Mouse (Mus musculus) midbrain, embryonic 10.5 days (tissue): ENCODE measurements around the gene App. TPM values are rescaled to one million over a fixed set of nuclear protein-coding genes. Genes with fewer than 3 reads are reported as not detected.

Experiments used
- DNase-seq: peaks from one replicate; pipeline ENCODE4 v3.0.0-alpha.2; 2017; ENCODE audit warnings: low spot score
- H3K27ac ChIP-seq: fragments of 300-500 bp; sonication (generic); replicated peaks from 2 replicates; pipeline ENCODE4 v1.5.1; 2016; ENCODE audit warnings: mild to moderate bottlenecking
- H3K27me3 ChIP-seq: fragments of 300-500 bp; sonication (generic); 2 replicates; pipeline ENCODE4 v1.6.1; 2016; ENCODE audit warnings: low read depth, mild to moderate bottlenecking; ENCODE audit not compliant: poor library complexity, severe bottlenecking
- H3K36me3 ChIP-seq: fragments of 300-500 bp; sonication (generic); 2 replicates; pipeline ENCODE4 v1.6.1; 2016; ENCODE audit warnings: mild to moderate bottlenecking, moderate library complexity
- H3K4me1 ChIP-seq: fragments of 300-500 bp; sonication (generic); 2 replicates; pipeline ENCODE4 v1.6.1; 2016
- H3K4me3 ChIP-seq: fragments of 300-500 bp; sonication (generic); 2 replicates; pipeline ENCODE4 v1.5.1; 2016; ENCODE audit warnings: mild to moderate bottlenecking, moderate library complexity
- H3K9me3 ChIP-seq: fragments of 300-500 bp; sonication (generic); replicated peaks from 2 replicates; pipeline ENCODE4 v1.6.1; 2016; ENCODE audit warnings: mild to moderate bottlenecking
- WGBS: fragments of 180-500 bp; shearing (Covaris S2); methylation state at CpG from one replicate; pipeline ENCODE4 v1.1.7; 2016; 5-methylcytosine and 5-hydroxymethylcytosine counted together
- polyA plus RNA-seq: library from polyadenylated mRNA; unstranded; fragments of >200 nt; fragmentation: Nextera tagmentation; extraction: Ambion mirVana; gene quantifications from 2 replicates; pipeline ENCODE4 v1.2.1, GENCODE M21; 2016

The App gene
- polyA plus RNA-seq, 1 experiment from 2014 or later = 107 TPM

DNA sequence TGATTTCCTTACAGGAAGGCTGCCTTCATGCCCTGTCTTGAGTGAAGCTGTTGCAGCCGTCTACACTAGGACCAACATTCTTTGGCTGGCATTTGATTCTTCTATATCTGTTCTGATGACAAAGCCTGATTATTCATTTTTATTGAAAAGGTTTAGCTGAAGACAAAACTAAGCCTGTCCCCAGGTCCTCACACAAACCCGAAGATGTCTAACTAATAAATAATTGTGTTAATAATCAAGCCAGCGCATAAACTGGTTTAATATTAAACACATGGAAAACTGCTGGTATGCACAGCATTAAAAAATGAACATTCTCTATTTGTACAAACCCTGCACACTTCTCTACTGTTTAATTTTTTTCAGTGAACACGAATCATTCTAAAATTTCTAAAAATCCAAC lies 7.4 kb downstream of the App start:
- no peaks in the 10 kb centered on the region for H3K27me3 ChIP-seq
- no peak for DNase-seq
- H3K36me3 ChIP-seq = peaks cover 30% of the 10 kb centered on the region
- H3K27ac ChIP-seq = no peak overlapping the region
- H3K4me1 ChIP-seq = peaks cover 18% of the 10 kb centered on the region
- 92% methylated on average over 4 of the region's 4 CpGs for WGBS
- H3K9me3 ChIP-seq = no peaks in the 10 kb centered on the region
- no peak overlapping the region for H3K4me3 ChIP-seq

DNA sequence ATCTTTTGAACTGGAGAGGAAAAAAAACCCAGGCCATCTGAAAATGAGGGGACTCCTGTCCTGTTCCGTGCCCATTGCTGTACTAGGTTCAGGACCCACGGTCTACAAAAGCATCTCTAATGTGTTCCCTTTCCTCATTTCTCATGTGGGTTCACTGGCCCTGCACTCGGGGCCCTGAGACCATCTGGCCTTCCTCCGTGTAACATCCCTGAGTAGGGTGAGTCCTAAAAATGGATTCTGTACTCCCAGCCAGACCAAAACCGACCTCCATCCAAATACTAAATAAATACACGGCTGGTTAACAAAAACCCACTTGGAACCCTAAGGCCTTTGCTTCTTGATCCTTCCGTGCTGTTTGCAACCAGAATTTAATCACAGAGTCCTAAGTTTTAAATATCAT lies 7.9 kb downstream of the App start:
- no peak overlapping the region for H3K27ac ChIP-seq
- peaks cover 12% of the 10 kb centered on the region for H3K4me1 ChIP-seq
- WGBS = 86% methylated on average over 7 of the region's 7 CpGs
- peaks cover 30% of the 10 kb centered on the region for H3K36me3 ChIP-seq
- H3K27me3 ChIP-seq = no peaks in the 10 kb centered on the region
- no peaks in the 10 kb centered on the region for H3K9me3 ChIP-seq
- no peak for DNase-seq
- H3K4me3 ChIP-seq = no peak overlapping the region

DNA sequence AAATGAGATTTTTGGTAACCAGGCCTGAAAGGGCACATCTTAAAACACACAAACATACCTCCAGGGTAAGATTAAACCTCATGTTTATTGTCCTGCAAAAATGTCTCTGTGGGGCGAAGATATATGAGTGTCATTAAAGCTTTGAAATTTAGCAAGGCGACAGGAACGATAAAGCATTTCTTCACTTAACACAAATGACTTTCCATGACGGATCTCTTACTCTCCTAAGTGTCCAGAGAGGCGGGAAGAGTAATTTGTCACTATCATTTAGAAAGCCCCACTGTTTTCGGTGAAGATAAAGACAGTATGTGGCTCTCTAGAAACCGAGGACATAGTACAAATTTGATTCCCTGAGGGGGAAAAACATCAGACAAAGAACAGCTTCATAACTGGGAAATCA lies 8.4 kb downstream of the App start:
- DNase-seq = no peak
- H3K9me3 ChIP-seq = no peaks in the 10 kb centered on the region
- H3K27ac ChIP-seq = no peak overlapping the region
- no peak overlapping the region for H3K4me3 ChIP-seq
- peaks cover 11% of the 10 kb centered on the region for H3K4me1 ChIP-seq
- no peaks in the 10 kb centered on the region for H3K27me3 ChIP-seq
- WGBS = 85% methylated on average over 7 of the region's 7 CpGs
- peaks cover 31% of the 10 kb centered on the region for H3K36me3 ChIP-seq

DNA sequence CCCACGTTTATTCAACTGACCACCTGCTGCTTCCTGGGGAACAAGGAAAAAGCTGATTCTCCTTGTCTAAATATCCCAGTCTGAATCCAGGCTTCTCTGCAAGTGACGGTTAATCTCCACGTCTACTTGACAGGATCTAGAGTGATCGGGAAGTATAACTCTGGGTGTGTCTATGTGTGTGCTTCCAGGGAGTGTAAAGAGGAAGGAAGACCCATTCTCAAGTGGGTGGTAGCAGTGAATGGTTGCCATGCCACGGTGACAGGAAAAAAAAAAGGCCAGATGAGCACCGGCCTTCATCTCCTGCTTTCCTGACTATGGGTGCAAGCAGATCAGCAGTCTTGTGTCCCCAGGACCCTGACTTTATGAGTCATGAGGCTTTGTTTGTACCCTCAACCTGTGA lies 10.8 kb downstream of the App start:
- Histone ChIP-seq H3K27ac (no peak overlapping the region), H3K4me3 (no peak overlapping the region), H3K27me3 (no peaks in the 10 kb centered on the region), H3K36me3 (peaks cover 24% of the 10 kb centered on the region), H3K4me1 (no peaks in the 10 kb centered on the region), H3K9me3 (no peaks in the 10 kb centered on the region)
- no peak for DNase-seq
- WGBS = 84% methylated on average over 6 of the region's 6 CpGs

DNA sequence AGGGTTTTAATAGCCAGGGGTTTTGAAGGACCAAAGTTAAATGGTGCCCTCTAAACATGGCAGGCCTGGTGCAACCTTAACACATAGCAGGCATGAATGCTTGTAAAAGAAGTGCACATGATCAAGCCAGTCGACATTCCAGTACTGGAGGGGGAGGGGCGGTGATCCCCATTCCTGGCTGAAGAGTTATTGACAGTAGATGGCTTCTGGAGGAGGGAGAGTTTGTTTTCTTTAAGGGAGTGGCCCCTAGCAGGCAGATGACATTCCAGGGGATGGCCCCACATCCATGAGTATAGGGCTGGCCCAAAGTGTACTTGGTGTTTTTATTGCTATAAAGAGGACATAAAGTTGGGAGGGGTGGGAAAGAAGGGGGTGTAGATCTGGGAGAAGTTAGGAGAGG lies 13.4 kb downstream of the App start:
- no peak for DNase-seq
- peaks cover 8% of the 10 kb centered on the region; the same call in 1 of the 2 replicates for H3K4me1 ChIP-seq
- 71% methylated on average over 2 of the region's 2 CpGs for WGBS
- no peak overlapping the region for H3K4me3 ChIP-seq
- no peaks in the 10 kb centered on the region for H3K9me3 ChIP-seq
- H3K27me3 ChIP-seq = no peaks in the 10 kb centered on the region
- no peak overlapping the region for H3K27ac ChIP-seq
- H3K36me3 ChIP-seq = peaks cover 15% of the 10 kb centered on the region; the same call in 1 of the 2 replicates

DNA sequence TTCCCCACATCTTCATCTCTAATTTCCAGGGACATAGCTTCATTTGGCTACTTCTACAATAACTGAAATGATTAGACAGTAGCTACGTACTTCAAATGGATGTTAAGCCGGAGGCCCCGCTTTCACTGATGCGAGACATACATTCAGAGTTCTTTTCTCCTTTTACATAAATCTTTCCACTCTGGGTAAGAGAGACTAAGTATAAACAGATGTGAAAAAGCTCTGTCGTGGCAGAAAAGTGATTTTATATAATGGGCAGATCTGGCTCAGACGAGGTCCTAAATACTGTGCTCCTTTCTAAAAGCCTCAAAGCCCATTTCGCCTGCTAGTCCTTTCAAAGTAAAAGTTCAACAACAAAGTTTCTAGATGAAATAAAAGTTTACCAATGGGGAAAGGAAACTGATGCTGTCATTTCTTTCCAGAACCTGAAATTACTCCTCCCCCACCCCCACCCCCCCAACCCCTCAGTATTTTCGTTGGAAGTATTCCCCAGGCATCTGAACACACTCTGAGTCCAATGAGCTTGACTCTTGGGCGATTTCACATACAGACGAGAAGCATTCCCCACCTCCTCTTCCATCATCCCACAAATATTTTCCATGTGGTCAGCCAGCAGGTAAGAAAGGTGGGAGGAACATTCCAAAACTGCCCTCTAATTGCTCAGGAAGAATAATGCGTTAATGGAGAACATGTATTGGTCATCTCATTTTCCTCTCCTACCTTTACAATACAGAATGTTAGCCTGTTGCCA lies 15.6 kb downstream of the App start:
- 88% methylated on average over 11 of the region's 11 CpGs for WGBS
- H3K27me3 ChIP-seq = no peaks in the 10 kb centered on the region
- no peak overlapping the region for H3K27ac ChIP-seq
- no peak for DNase-seq
- H3K4me1 ChIP-seq = peaks cover 10% of the 10 kb centered on the region; the same call in 1 of the 2 replicates
- peaks cover 15% of the 10 kb centered on the region; the same call in 1 of the 2 replicates for H3K36me3 ChIP-seq
- H3K4me3 ChIP-seq = no peak overlapping the region
- no peaks in the 10 kb centered on the region for H3K9me3 ChIP-seq

DNA sequence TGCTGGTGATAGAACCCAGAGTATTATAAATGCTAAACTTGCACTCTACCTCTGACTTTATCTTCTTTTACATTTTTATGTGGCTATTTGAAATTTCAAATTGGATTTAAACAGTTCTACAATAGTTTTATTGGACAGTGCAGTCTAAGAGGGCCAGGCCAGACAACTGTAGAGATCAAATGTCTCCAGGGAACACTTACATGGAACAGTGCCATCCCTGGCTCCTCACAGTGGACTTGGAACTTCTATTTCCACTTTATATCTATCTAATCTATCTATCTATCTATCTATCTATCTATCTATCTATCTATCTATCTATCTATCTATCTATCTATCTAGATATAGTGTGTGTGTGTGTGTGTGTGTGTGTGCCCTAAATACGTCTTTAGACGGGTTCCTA lies 16.4 kb downstream of the App start:
- 98% methylated on average over 2 of the region's 2 CpGs for WGBS
- H3K4me3 ChIP-seq = no peak overlapping the region
- no peak overlapping the region for H3K27ac ChIP-seq
- no peaks in the 10 kb centered on the region for H3K27me3 ChIP-seq
- H3K4me1 ChIP-seq = peaks cover 18% of the 10 kb centered on the region
- H3K9me3 ChIP-seq = no peaks in the 10 kb centered on the region
- DNase-seq = no peak
- peaks cover 11% of the 10 kb centered on the region; the same call in 1 of the 2 replicates for H3K36me3 ChIP-seq

DNA sequence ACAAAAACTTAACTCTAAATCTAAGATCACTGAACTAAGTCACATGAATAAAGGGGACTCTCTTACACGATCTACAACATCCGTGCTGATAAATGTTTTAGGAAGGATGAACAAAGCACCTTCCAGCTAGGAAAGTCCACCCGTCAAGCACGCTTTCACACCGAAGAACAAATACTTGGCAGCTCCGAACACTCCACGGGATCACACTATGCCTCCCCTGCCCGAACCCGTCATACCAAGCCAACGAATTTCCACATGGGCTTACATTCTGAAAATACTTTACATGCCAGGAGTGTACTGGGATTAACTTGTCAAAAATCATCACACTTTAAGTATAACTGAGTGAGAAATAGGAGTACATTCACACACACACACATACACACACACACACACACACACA lies 17.7 kb downstream of the App start:
- Histone ChIP-seq H3K4me3 (no peak overlapping the region), H3K36me3 (peaks cover 6% of the 10 kb centered on the region; the same call in 1 of the 2 replicates), H3K4me1 (peaks cover 27% of the 10 kb centered on the region), H3K27me3 (no peaks in the 10 kb centered on the region), H3K27ac (no peak overlapping the region), H3K9me3 (no peaks in the 10 kb centered on the region)
- no peak for DNase-seq
- 81% methylated on average over 10 of the region's 10 CpGs for WGBS

DNA sequence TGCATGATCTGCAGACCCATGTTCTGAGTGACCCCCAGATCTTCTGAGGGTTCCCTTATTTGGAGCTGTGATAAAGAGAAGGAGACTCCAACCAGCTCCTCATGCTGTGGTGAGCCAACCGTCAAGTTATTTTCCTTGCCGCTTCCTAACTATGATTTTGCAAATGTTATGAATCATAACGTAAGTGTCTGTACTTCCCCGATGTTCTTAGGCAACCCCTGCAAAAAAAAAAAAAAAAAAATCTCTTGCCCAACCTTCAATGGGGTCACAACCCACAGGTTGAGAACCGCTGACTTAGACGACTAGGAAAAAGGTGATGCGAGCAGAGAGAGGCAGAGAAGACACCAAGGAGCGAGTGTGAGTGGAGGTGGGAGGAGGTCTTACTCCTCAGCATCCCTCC lies 21.1 kb downstream of the App start:
- DNase-seq = no peak
- no peak overlapping the region for H3K4me3 ChIP-seq
- WGBS = 88% methylated on average over 8 of the region's 8 CpGs
- H3K27me3 ChIP-seq = no peaks in the 10 kb centered on the region
- H3K36me3 ChIP-seq = peaks cover 4% of the 10 kb centered on the region
- H3K27ac ChIP-seq = no peak overlapping the region
- peaks cover 34% of the 10 kb centered on the region for H3K4me1 ChIP-seq
- H3K9me3 ChIP-seq = no peaks in the 10 kb centered on the region

DNA sequence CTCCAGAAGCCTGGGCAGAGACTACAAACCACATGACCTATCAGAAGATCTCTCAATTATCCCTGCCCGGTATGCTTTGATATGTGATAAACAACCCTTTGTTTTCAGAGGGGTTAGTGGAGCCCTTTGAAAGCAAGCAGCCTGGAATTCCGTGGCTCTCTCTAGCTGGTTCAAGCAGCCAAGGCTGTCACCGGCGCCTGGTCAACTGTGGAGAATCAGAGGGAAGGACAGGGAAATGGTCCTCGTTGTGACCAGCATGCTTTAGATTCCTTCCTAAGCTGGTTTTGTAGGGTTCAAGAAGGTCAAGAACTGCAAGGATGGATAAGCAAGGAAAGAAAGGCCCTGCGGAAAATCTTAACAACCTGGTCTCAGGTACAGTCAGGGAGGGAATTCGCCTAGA lies 21.9 kb downstream of the App start:
- no peaks in the 10 kb centered on the region for H3K9me3 ChIP-seq
- 17% methylated on average over 7 of the region's 7 CpGs for WGBS
- peaks cover 34% of the 10 kb centered on the region for H3K4me1 ChIP-seq
- H3K27me3 ChIP-seq = no peaks in the 10 kb centered on the region
- H3K4me3 ChIP-seq = no peak overlapping the region
- H3K27ac ChIP-seq = no peak overlapping the region
- H3K36me3 ChIP-seq = peaks cover 4% of the 10 kb centered on the region
- DNase-seq = no peak

DNA sequence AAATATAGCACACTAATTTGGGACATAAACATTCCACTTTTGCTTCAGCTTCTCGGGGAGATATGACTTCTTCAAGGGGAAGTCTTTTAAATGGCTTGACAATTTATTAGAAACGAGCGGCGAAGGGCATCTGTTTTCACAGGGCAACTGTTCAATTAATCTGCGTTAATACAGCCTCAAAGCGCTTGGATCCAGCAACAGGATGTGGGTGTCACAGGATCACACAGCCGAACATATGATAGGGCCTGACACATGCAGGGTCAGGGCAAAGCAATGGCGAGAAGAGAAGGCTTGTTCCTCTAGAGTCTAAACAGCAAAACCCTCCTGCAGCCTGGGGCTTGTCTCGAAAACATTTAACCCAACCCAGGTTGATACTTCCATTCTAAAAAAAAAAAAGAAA lies 22.7 kb downstream of the App start:
- 74% methylated on average over 9 of the region's 9 CpGs for WGBS
- H3K9me3 ChIP-seq = no peaks in the 10 kb centered on the region
- no peak for DNase-seq
- H3K36me3 ChIP-seq = peaks cover 4% of the 10 kb centered on the region
- peaks cover 37% of the 10 kb centered on the region for H3K4me1 ChIP-seq
- no peak overlapping the region for H3K4me3 ChIP-seq
- H3K27ac ChIP-seq = no peak overlapping the region
- no peaks in the 10 kb centered on the region for H3K27me3 ChIP-seq

DNA sequence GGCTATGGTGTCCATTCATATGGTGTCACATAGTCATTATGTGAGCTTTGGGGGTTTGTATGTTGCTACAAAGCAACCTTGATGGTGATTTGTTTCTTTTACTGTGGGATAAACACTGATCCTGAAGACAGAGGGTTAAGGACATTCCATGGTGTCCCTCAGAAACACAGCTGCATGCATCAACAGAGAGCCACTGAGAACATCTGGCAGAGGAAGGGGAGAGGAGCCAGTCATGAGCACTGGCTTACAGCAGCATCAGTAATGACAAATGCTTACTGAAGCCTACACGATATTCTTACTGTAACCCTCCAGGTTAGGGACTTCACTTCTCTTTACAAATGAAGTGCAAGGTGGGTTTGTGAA lies 24.1 kb downstream of the App start:
- Histone ChIP-seq H3K27me3 (no peaks in the 10 kb centered on the region), H3K36me3 (peaks cover 4% of the 10 kb centered on the region), H3K4me3 (no peak overlapping the region), H3K9me3 (no peaks in the 10 kb centered on the region), H3K27ac (no peak overlapping the region), H3K4me1 (peaks cover 43% of the 10 kb centered on the region)
- DNase-seq = no peak
- WGBS = 81% methylated on average over 1 of the region's 1 CpGs

DNA sequence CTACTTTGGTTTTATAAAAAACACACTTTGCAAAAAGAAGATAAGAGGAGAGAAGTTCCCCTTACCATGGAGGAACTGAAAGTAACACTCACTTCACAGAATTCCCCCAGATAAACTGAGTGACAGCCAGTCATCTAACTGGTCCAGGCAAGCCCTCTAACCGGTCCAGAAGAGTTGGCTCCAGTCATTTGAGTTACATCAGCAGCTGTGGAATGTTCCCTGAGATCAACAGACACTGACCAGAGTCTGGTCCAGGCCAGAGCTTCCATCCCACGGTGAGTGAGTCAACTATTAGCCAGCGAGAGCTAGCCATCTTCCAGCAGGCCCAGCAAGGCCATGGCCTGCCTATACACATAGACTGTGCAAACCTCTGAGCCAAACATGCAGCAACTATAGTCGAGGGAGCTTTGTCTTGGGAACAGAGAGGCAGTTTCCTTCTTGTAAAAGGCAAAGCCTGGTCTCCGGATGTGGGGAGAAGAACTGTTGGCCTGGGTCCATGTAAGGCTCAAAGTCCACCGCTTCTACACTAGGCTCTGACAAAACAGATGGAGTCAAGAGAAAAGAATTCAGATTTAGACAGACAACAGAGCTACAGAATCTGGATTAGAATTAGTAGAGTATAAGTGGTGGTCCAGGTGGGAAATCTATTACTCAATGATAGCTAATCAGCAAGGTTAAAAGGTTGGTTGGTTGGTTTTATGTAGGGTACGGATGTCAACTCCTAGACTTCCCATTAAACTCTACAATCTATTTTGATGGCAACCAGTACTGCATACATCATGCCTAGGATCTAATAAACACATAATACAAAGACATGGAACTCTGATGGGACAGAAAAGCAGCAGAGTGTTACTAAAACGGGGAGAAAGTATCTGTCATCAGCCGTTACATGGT lies 24.7 kb downstream of the App start:
- Histone ChIP-seq H3K27me3 (no peaks in the 10 kb centered on the region), H3K36me3 (peaks cover 4% of the 10 kb centered on the region), H3K9me3 (no peaks in the 10 kb centered on the region), H3K27ac (no peak overlapping the region), H3K4me1 (peaks cover 45% of the 10 kb centered on the region), H3K4me3 (no peak overlapping the region)
- 84% methylated on average over 9 of the region's 9 CpGs for WGBS
- DNase-seq = no peak
